Mouse (Mus musculus): ENCODE measurements at regions not wholly inside any gene's neighbourhood (a gene's known extent, or its start where the extent isn't known, plus 50 kb on each side); places are given as distances from the start of the nearest gene placed in this dataset.

GRCm38 (mm10) chr7:77928479-77929467 lies 809.0 kb downstream of the Ntrk3 start:
- dilution Hi-C loops (cut with MboI; ENCODE audit: extremely low pct_ligation_motif_present, extremely low pct_unique_long_range_greater_than_20kb, low sequenced_read_pairs) = no loop called here

GRCm38 (mm10) chr7:77899231-77899630 lies 838.6 kb downstream of the Ntrk3 start:
- no peaks in the 10 kb centered on the region for H3K27me3 ChIP-seq (replicated peaks)
- DNase-seq (ENCODE audit: extremely low read depth) = no peak
- peaks cover 54% of the 10 kb centered on the region for H3K9me3 ChIP-seq (replicated peaks; ENCODE audit: low read length)
- no peaks in the 10 kb centered on the region for H3K4me1 ChIP-seq (ENCODE audit: control insufficient read depth in 1 of 2, insufficient read depth in 2 of 2)
- dilution Hi-C loops (cut with MboI; ENCODE audit: extremely low pct_ligation_motif_present, extremely low pct_unique_long_range_greater_than_20kb, low sequenced_read_pairs) = no loop called here
- H3K4me3 ChIP-seq (replicated peaks in 1 of 3; ENCODE audit: low read depth in 2 of 3, low read length in 2 of 3, poor library complexity in 1 of 3) = no peak overlapping the region
- H3K79me2 ChIP-seq (replicated peaks; ENCODE audit: control insufficient read depth, extremely low read depth, insufficient read depth, poor library complexity, severe bottlenecking) = no peaks in the 10 kb centered on the region
- no peak overlapping the region for H3K9ac ChIP-seq (ENCODE audit: insufficient read depth, low read depth)
- in situ Hi-C loops (cut with MboI; ENCODE audit: low pct_ligation_motif_present, low pct_unique_long_range_greater_than_20kb, low sequenced_read_pairs) = no loop called here
- no peak overlapping the region for H3K4me2 ChIP-seq (ENCODE audit: insufficient read depth, low read depth, poor library complexity, severe bottlenecking)
- H3K27ac ChIP-seq (ENCODE audit: insufficient read depth, low read depth) = no peak overlapping the region
- no peak for TF ChIP-seq RAD21 (IDR thresholded peaks at IDR 0.05; ENCODE audit: low read depth, low read length)
- no peak for TF ChIP-seq ETS1 (conservative IDR thresholded peaks at IDR 0.05; ENCODE audit: low read depth, low read length)
- TF ChIP-seq EP300 (IDR thresholded peaks at IDR 0.05; ENCODE audit: low read length) = no peak
- TF ChIP-seq USF2 (conservative IDR thresholded peaks at IDR 0.05; ENCODE audit: low read depth, low read length) = no peak
- no peak for TF ChIP-seq CHD2 (IDR thresholded peaks at IDR 0.05; ENCODE audit: low read length)
- no peak for TF ChIP-seq SIN3A (IDR thresholded peaks at IDR 0.05; ENCODE audit: low read length)
- no peak for TF ChIP-seq HCFC1 (IDR thresholded peaks at IDR 0.05; ENCODE audit: low read depth, low read length)
- no peak for TF ChIP-seq MEF2A (IDR thresholded peaks at IDR 0.05; ENCODE audit: borderline replicate concordance, low read depth, low read length)
- TF ChIP-seq ZKSCAN1 (IDR thresholded peaks at IDR 0.05; ENCODE audit: borderline replicate concordance, low read depth, low read length) = no peak
- no peak for TF ChIP-seq ZC3H11A (IDR thresholded peaks at IDR 0.05; ENCODE audit: low read depth, low read length)
- TF ChIP-seq GABPA (IDR thresholded peaks at IDR 0.05; ENCODE audit: insufficient replicate concordance, low read depth, low read length) = no peak
- no peak for TF ChIP-seq BHLHE40 (IDR thresholded peaks at IDR 0.05; ENCODE audit: low read depth, low read length)
- H3K36me3 ChIP-seq (replicated peaks in 1 of 2; ENCODE audit: control insufficient read depth in 1 of 2, insufficient read depth in 1 of 2, low read length in 1 of 2) = no peaks in the 10 kb centered on the region

More at GRCm38 (mm10) chr7:77928479-77929467, 809.0 kb downstream of the Ntrk3 start:
- no peak for DNase-seq (ENCODE audit: extremely low read depth)
- peaks cover 43% of the 10 kb centered on the region for H3K9me3 ChIP-seq (replicated peaks; ENCODE audit: low read length)
- H3K4me2 ChIP-seq (ENCODE audit: insufficient read depth, low read depth, poor library complexity, severe bottlenecking) = no peak overlapping the region
- no peaks in the 10 kb centered on the region for H3K79me2 ChIP-seq (replicated peaks; ENCODE audit: control insufficient read depth, extremely low read depth, insufficient read depth, poor library complexity, severe bottlenecking)
- H3K27ac ChIP-seq (ENCODE audit: insufficient read depth, low read depth) = no peak overlapping the region
- no peak overlapping the region for H3K4me3 ChIP-seq (replicated peaks in 1 of 3; ENCODE audit: low read depth in 2 of 3, low read length in 2 of 3, poor library complexity in 1 of 3)
- no peak overlapping the region for H3K9ac ChIP-seq (ENCODE audit: insufficient read depth, low read depth)
- in situ Hi-C loops (cut with MboI; ENCODE audit: low pct_ligation_motif_present, low pct_unique_long_range_greater_than_20kb, low sequenced_read_pairs) = no loop called here
- TF ChIP-seq KAT2A (IDR thresholded peaks at IDR 0.05; ENCODE audit: insufficient replicate concordance, low read length) (no peak), HCFC1 (IDR thresholded peaks at IDR 0.05; ENCODE audit: low read depth, low read length) (no peak), EP300 (IDR thresholded peaks at IDR 0.05; ENCODE audit: low read length) (no peak), POLR2AphosphoS2 (IDR thresholded peaks at IDR 0.05; ENCODE audit: low read depth, low read length) (no peak), JUND (conservative IDR thresholded peaks at IDR 0.05; ENCODE audit: low read depth, low read length) (no peak), POLR2A (IDR thresholded peaks at IDR 0.05; ENCODE audit: low read depth, low read length) (no peak), USF1 (IDR thresholded peaks at IDR 0.05; ENCODE audit: low read depth, low read length) (no peak), CTCF (conservative IDR thresholded peaks at IDR 0.05 in 1 of 2, IDR thresholded peaks at IDR 0.05 in 1 of 2; ENCODE audit: low read depth in 2 of 2, low read length in 2 of 2) (no peak), E2F4 (IDR thresholded peaks at IDR 0.05; ENCODE audit: insufficient replicate concordance, low read depth, low read length) (no peak), UBTF (IDR thresholded peaks at IDR 0.05; ENCODE audit: low read depth, low read length) (no peak), SIN3A (IDR thresholded peaks at IDR 0.05; ENCODE audit: low read length) (no peak), USF2 (conservative IDR thresholded peaks at IDR 0.05; ENCODE audit: low read depth, low read length) (no peak), TCF12 (IDR thresholded peaks at IDR 0.05; ENCODE audit: low read depth, low read length) (no peak), NRF1 (IDR thresholded peaks at IDR 0.05; ENCODE audit: low read depth, low read length) (no peak), CHD1 (IDR thresholded peaks at IDR 0.05; ENCODE audit: low read depth, low read length) (no peak)
- no peaks in the 10 kb centered on the region for H3K36me3 ChIP-seq (replicated peaks in 1 of 2; ENCODE audit: control insufficient read depth in 1 of 2, insufficient read depth in 1 of 2, low read length in 1 of 2)
- no peaks in the 10 kb centered on the region for H3K27me3 ChIP-seq (replicated peaks)
- H3K4me1 ChIP-seq (ENCODE audit: control insufficient read depth in 1 of 2, insufficient read depth in 2 of 2) = no peaks in the 10 kb centered on the region
